Mouse (Mus musculus) embryonic facial prominence, embryonic 10.5 days (tissue): ENCODE data around the gene Agbl1. TPM values are rescaled to one million over a fixed set of nuclear protein-coding genes. Genes with fewer than 3 reads are reported as not detected.
A peak's percentile ranks its signal among the peaks of the same experiment; 100 is the strongest.
"Not testable (repeated sequence)": the region's sequence is repeated elsewhere in the genome, so short reads cannot be mapped to it uniquely, and the experiment has no call there.

ENCODE experiments used
- DNase-seq: peaks from one replicate; pipeline ENCODE4 v3.0.0-alpha.2; 2017; ENCODE audit warnings: low spot score
- H3K27ac ChIP-seq: fragments of 300-500 bp; sonication (generic); replicated peaks from 2 replicates; pipeline ENCODE4 v1.5.1; 2016; ENCODE audit warnings: mild to moderate bottlenecking
- H3K27me3 ChIP-seq: fragments of 300-500 bp; sonication (generic); replicated peaks from 2 replicates; pipeline ENCODE4 v1.6.1; 2016; ENCODE audit warnings: low read depth, mild to moderate bottlenecking; ENCODE audit not compliant: poor library complexity, severe bottlenecking
- H3K36me3 ChIP-seq: fragments of 300-500 bp; sonication (generic); replicated peaks from 2 replicates; pipeline ENCODE4 v1.6.1; 2016; ENCODE audit warnings: mild to moderate bottlenecking, moderate library complexity
- H3K4me1 ChIP-seq: fragments of 300-500 bp; sonication (generic); 2 replicates; pipeline ENCODE4 v1.6.1; 2016
- H3K4me3 ChIP-seq: fragments of 300-500 bp; sonication (generic); 2 replicates; pipeline ENCODE4 v1.5.1; 2016; ENCODE audit warnings: mild to moderate bottlenecking, moderate library complexity
- H3K9me3 ChIP-seq: fragments of 300-500 bp; sonication (generic); 2 replicates; pipeline ENCODE4 v1.6.1; 2016; ENCODE audit warnings: mild to moderate bottlenecking
- WGBS: fragments of 180-500 bp; shearing (Covaris S2); methylation state at CpG from one replicate; pipeline ENCODE4 v1.1.7; 2016; 5-methylcytosine and 5-hydroxymethylcytosine counted together
- polyA plus RNA-seq: library from polyadenylated mRNA; unstranded; fragments of >200 nt; fragmentation: Nextera tagmentation; extraction: Ambion mirVana; gene quantifications from 2 replicates; pipeline ENCODE4 v1.2.1, GENCODE M21; 2016

Agbl1 gene
- polyA plus RNA-seq, 1 experiment from 2014 or later: not detected

GRCm38 (mm10) chr7:76701224-76701623, 471.5 kb downstream of the Agbl1 start:
- no peak overlapping the region for H3K27ac ChIP-seq
- DNase-seq: no peak
- H3K9me3 ChIP-seq: no peaks in the 10 kb centered on the region
- 58% methylated on average over 1 of the region's 1 CpGs for whole genome bisulfite sequencing
- no peaks in the 10 kb centered on the region for H3K36me3 ChIP-seq
- no peak overlapping the region for H3K4me3 ChIP-seq
- H3K4me1 ChIP-seq: no peaks in the 10 kb centered on the region
- H3K27me3 ChIP-seq: no peaks in the 10 kb centered on the region

- whole genome bisulfite sequencing: 90% methylated on average over 7 of the region's 7 CpGs
- not testable (repeated sequence) for H3K9me3 ChIP-seq, H3K27me3 ChIP-seq, H3K4me1 ChIP-seq, DNase-seq, H3K36me3 ChIP-seq, H3K4me3 ChIP-seq, H3K27ac ChIP-seq
Observed at GRCm38 (mm10) chr7:76732220-76732619, 502.5 kb downstream of the Agbl1 start.

- H3K4me1 ChIP-seq: peaks cover 31% of the 10 kb centered on the region
- H3K9me3 ChIP-seq: no peaks in the 10 kb centered on the region
- H3K27me3 ChIP-seq: no peaks in the 10 kb centered on the region
- no peak overlapping the region for H3K27ac ChIP-seq
- DNase-seq: peak; percentile 45
- H3K4me3 ChIP-seq: no peak overlapping the region
- H3K36me3 ChIP-seq: no peaks in the 10 kb centered on the region
- 22% methylated on average over 5 of the region's 5 CpGs for WGBS
Observed at GRCm38 (mm10) chr7:76777237-76777855, 547.7 kb downstream of the Agbl1 start.

- Histone ChIP-seq H3K36me3 (no peaks in the 10 kb centered on the region), H3K9me3 (no peaks in the 10 kb centered on the region), H3K27me3 (no peaks in the 10 kb centered on the region), H3K4me1 (peaks cover 31% of the 10 kb centered on the region), H3K4me3 (no peak overlapping the region), H3K27ac (no peak overlapping the region)
- no peak for DNase-seq
- 87% methylated on average over 4 of the region's 4 CpGs for WGBS
Observed at GRCm38 (mm10) chr7:76780446-76780845, 550.8 kb downstream of the Agbl1 start.

GRCm38 (mm10) chr7:76788561-76789306, 559.0 kb downstream of the Agbl1 start:
- no peak for DNase-seq
- peaks cover 4% of the 10 kb centered on the region; the same call in 1 of the 2 replicates for H3K4me1 ChIP-seq
- H3K27me3 ChIP-seq: no peaks in the 10 kb centered on the region
- no peak overlapping the region for H3K4me3 ChIP-seq
- 10% methylated on average over 1 of the region's 1 CpGs for WGBS
- no peak overlapping the region for H3K27ac ChIP-seq
- H3K36me3 ChIP-seq: no peaks in the 10 kb centered on the region
- H3K9me3 ChIP-seq: no peaks in the 10 kb centered on the region

GRCm38 (mm10) chr7:76790041-76790440, 560.4 kb downstream of the Agbl1 start:
- no peaks in the 10 kb centered on the region for H3K9me3 ChIP-seq
- peaks cover 4% of the 10 kb centered on the region; the same call in 1 of the 2 replicates for H3K4me1 ChIP-seq
- no peak overlapping the region for H3K27ac ChIP-seq
- WGBS: 59% methylated on average over 2 of the region's 2 CpGs
- no peak for DNase-seq
- no peaks in the 10 kb centered on the region for H3K27me3 ChIP-seq
- H3K4me3 ChIP-seq: no peak overlapping the region
- H3K36me3 ChIP-seq: no peaks in the 10 kb centered on the region

GRCm38 (mm10) chr7:76791247-76791646, 561.6 kb downstream of the Agbl1 start:
- Histone ChIP-seq H3K36me3 (no peaks in the 10 kb centered on the region), H3K4me3 (no peak overlapping the region), H3K4me1 (peaks cover 4% of the 10 kb centered on the region; the same call in 1 of the 2 replicates), H3K27ac (no peak overlapping the region), H3K9me3 (no peaks in the 10 kb centered on the region), H3K27me3 (no peaks in the 10 kb centered on the region)
- WGBS: 85% methylated on average over 4 of the region's 4 CpGs
- no peak for DNase-seq

- H3K4me3 ChIP-seq: no peak overlapping the region
- H3K4me1 ChIP-seq: no peaks in the 10 kb centered on the region
- no peak for DNase-seq
- no peaks in the 10 kb centered on the region for H3K36me3 ChIP-seq
- 64% methylated on average over 3 of the region's 3 CpGs for WGBS
- no peak overlapping the region for H3K27ac ChIP-seq
- H3K27me3 ChIP-seq: no peaks in the 10 kb centered on the region
- no peaks in the 10 kb centered on the region for H3K9me3 ChIP-seq
Observed at GRCm38 (mm10) chr7:76810003-76810402, 580.3 kb downstream of the Agbl1 start.

GRCm38 (mm10) chr7:76820571-76820970, 590.9 kb downstream of the Agbl1 start:
- Histone ChIP-seq H3K27me3 (no peaks in the 10 kb centered on the region), H3K4me3 (no peak overlapping the region), H3K4me1 (no peaks in the 10 kb centered on the region), H3K36me3 (no peaks in the 10 kb centered on the region), H3K27ac (no peak overlapping the region), H3K9me3 (no peaks in the 10 kb centered on the region)
- DNase-seq: no peak
- 83% methylated on average over 2 of the region's 2 CpGs for WGBS

GRCm38 (mm10) chr7:76842146-76842545, 612.5 kb downstream of the Agbl1 start:
- WGBS: 90% methylated on average over 3 of the region's 3 CpGs
- H3K9me3 ChIP-seq: no peaks in the 10 kb centered on the region
- no peak for DNase-seq
- H3K4me1 ChIP-seq: no peaks in the 10 kb centered on the region
- H3K4me3 ChIP-seq: no peak overlapping the region
- H3K36me3 ChIP-seq: no peaks in the 10 kb centered on the region
- no peaks in the 10 kb centered on the region for H3K27me3 ChIP-seq
- H3K27ac ChIP-seq: no peak overlapping the region

GRCm38 (mm10) chr7:76889416-76890209, 659.9 kb downstream of the Agbl1 start:
- Histone ChIP-seq H3K27me3 (no peaks in the 10 kb centered on the region), H3K36me3 (no peaks in the 10 kb centered on the region), H3K4me1 (peaks cover 4% of the 10 kb centered on the region; the same call in 1 of the 2 replicates), H3K4me3 (no peak overlapping the region), H3K9me3 (no peaks in the 10 kb centered on the region), H3K27ac (no peak overlapping the region)
- peak; percentile 31 for DNase-seq
- WGBS: 52% methylated on average over 22 of the region's 22 CpGs

GRCm38 (mm10) chr7:76904096-76904495, 674.4 kb downstream of the Agbl1 start:
- Histone ChIP-seq H3K4me1 (no peaks in the 10 kb centered on the region), H3K27ac (no peak overlapping the region), H3K4me3 (no peak overlapping the region), H3K36me3 (no peaks in the 10 kb centered on the region), H3K27me3 (no peaks in the 10 kb centered on the region), H3K9me3 (no peaks in the 10 kb centered on the region)
- no peak for DNase-seq
- 94% methylated on average over 1 of the region's 1 CpGs for WGBS
